Mouse (Mus musculus) retina, adult 2 months (tissue): ENCODE measurements around the gene Olfr945.

Experiments used
- DNase-seq: peaks from one replicate; pipeline ENCODE4 v3.0.0-alpha.2; 2012; ENCODE audit warnings: low read depth, low spot score

Gene Olfr945

GRCm38 (mm10) chr9:39276718-39277117 is at the start of gene Olfr945:
TSS of gene Olfr945 (minus strand) at chr9:39276818.
- DNase-seq = no peak

- DNase-seq = no peak
These were observed 49.3 kb upstream of the Olfr945 start, which contains the start of gene Olfr948 for GRCm38 (mm10) chr9:39325945-39326344. TSS of gene Olfr948 (minus strand) at chr9:39326045.

GRCm38 (mm10) chr9:39287136-39287535 is 10.5 kb upstream of the Olfr945 start:
- no peak for DNase-seq

- DNase-seq = no peak
These were observed 26.7 kb downstream of the Olfr945 start, which contains the start of gene Olfr1537 for GRCm38 (mm10) chr9:39249894-39250293. TSS of gene Olfr1537 (minus strand) at chr9:39249994.
